Mouse (Mus musculus): ENCODE data around the gene Sp110.
"Not testable (repeated sequence)": the region's sequence is repeated elsewhere in the genome, so short reads cannot be mapped to it uniquely, and the experiment has no call there.

The Sp110 gene

DNA sequence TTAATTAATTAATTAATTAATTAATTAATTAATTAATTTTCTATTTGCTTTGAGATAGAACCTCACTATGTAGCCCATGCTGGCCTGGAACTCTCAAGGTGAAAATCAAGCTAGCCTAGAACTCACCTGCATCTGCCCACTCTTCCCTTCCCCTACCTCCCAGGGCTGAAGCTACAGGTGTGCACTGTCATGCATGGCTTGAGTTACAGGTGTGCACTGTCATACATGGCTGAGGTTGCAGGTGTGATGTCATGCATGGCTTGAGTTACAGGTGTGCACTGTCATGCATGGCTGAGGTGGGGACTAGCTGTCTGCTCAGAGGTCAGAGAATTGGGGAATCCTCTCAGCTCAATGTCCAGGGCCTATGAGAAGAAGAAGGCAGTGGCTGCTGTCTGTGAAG lies 52.2 kb downstream of the Sp110 start:
- DNase-seq (ENCODE audit: low spot score): not testable (repeated sequence)

DNA sequence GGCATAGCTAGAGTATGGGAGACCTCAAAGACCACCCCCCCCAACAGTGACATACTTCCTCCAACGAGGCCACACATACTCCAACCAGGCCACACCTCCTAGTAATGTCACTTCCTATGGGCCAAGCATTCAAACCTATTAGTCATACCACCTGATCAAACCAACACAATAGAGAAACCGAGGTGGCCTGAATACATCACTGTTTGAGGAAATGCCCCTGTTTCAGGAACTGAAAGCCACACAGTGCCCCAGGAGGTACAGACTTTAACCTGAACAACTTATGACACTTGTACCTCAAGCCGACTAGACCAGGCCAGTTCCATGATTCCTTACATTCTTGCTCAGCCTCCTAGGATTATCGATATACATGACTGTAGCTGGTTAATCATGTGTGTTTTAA lies 54.8 kb downstream of the Sp110 start:
- not testable (repeated sequence) for DNase-seq (ENCODE audit: low spot score)

DNA sequence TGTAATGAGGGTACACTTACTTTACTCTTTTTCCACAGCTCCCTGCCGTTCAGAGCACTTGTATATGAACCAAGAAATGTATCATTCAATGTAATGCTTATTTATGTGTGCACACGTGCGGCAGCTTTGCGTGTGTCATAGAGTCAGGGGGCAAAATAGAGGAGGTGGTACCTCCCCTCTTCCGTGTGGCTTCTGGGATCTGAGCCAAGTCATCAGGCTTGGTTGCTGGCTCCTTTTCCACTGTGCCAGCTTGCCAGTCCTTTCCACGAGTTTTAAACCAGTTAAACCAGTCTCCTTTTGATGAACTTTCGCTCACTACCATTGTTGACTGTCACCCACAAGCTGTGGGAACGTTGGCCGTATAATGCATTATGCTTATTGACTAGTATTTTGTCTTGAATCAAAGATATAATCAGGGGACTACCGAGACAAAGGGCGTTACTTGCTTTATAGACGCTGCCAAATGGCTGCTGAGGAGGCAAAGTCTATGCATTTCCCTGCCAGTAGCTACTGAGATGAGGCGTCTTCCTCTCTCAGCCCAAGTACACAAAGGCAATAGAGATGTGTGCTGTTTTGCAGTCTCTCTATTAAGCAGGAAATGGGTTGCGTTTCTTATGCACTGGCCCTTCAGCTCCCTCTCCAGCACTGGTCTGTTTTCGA lies 70.0 kb downstream of the Sp110 start:
- not testable (repeated sequence) for DNase-seq (ENCODE audit: low spot score)
